Mouse (Mus musculus): ENCODE measurements around the gene Ttc37. TPM values are rescaled to one million over a fixed set of nuclear protein-coding genes. Genes with fewer than 3 reads are reported as not detected.

Ttc37 gene
- polyA plus RNA-seq (2014; fragmentation: Nextera tagmentation; extraction: Ambion mirVana), result 12.5 and 15.1 TPM in 2 replicates

GRCm38 (mm10) chr13:76098493-76099303, at the start of gene Ttc37, which contains the start of gene Arsk:
Gene Ttc37 (plus strand): TSS chr13:76098734.
Gene Arsk (minus strand): TSS chr13:76098660.
- ATAC-seq (replicated peaks; ENCODE audit: low FRiP score), result peak; percentile 96
- no peaks in the 10 kb centered on the region for H3K36me3 ChIP-seq (ENCODE audit: control insufficient read depth, insufficient read depth, low read length)
- H3K4me3 ChIP-seq (ENCODE audit: low read depth, low read length), result peak within 1 kb of the TSS; percentile 75
- H3K27ac ChIP-seq (ENCODE audit: low read depth, low read length), result peak within 1 kb of the TSS; percentile 71
- peak within 1 kb of the TSS; percentile 73 for H3K4me2 ChIP-seq
- no peaks in the 10 kb centered on the region; the same call in 1 of the 2 replicates for H3K4me1 ChIP-seq (replicated peaks; ENCODE audit: control insufficient read depth, insufficient read depth, low read length)
- H3K9me3 ChIP-seq (ENCODE audit: control insufficient read depth, low read length), result no peaks in the 10 kb centered on the region
- peak; percentile 88 for DNase-seq (ENCODE audit: low spot score)
- peak within 1 kb of the TSS; percentile 77 for H3K9ac ChIP-seq (ENCODE audit: low read depth, low read length)
- under 1% methylated on average over 34 of the region's 34 CpGs for WGBS
- H3K27me3 ChIP-seq (replicated peaks; ENCODE audit: control insufficient read depth, insufficient read depth, low read length), result no peaks in the 10 kb centered on the region

DNA sequence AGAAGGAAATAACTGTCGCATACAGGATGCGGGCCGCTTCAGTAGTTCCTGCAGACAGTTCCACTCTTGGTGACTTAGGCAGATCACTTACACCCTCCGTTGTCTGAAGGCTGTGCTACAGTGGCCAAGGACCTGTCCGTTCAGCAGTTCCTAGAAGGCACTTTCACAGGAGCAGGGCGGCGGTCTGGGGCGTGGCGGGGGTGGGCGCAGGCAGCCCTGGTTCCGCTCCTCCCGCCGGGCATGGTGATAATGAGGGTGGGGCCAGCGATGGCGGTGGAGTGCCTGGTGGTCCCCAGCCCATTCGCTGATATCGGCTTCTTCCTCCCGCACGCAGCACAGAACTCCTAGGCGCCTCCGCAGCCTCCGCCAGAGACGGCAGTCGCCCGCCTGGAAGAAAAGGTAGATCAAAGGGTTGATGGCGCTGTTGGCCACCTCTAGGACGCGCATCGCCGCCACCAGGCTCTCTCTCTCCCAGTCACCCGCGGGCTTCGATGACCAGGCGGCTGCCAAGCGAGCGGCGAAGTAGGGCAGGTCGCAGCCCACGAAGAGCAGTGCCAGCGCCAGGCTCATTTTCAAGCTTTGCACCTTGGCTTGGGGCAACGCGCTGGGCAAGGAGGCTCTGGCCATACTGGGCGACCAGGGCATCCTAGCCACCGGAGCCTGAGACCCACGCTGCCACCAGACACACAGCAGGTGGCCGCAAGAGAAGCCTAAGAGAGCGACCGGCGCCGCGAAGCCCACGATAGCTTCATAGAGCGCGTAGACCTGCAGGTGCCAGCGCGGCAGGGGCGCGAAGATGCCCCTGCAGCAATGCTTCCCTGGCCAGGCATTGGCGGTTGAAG, 42.9 kb upstream of the Ttc37 start:
- peak; percentile 81 for DNase-seq (ENCODE audit: low spot score)
- peak overlapping the region; percentile 64 for H3K4me3 ChIP-seq (ENCODE audit: low read depth, low read length)
- WGBS, result under 1% methylated on average over 58 of the region's 59 CpGs
- peak overlapping the region; percentile 60 for H3K27ac ChIP-seq (ENCODE audit: low read depth, low read length)
- H3K27me3 ChIP-seq (replicated peaks; ENCODE audit: control insufficient read depth, insufficient read depth, low read length), result peaks cover 28% of the 10 kb centered on the region
- ATAC-seq (replicated peaks; ENCODE audit: low FRiP score), result peak; percentile 93
- no peaks in the 10 kb centered on the region for H3K36me3 ChIP-seq (ENCODE audit: control insufficient read depth, insufficient read depth, low read length)
- H3K9ac ChIP-seq (ENCODE audit: low read depth, low read length), result peak overlapping the region; percentile 59
- no peaks in the 10 kb centered on the region for H3K9me3 ChIP-seq (ENCODE audit: control insufficient read depth, low read length)
- H3K4me2 ChIP-seq, result peak overlapping the region; percentile 99
- H3K4me1 ChIP-seq (replicated peaks; ENCODE audit: control insufficient read depth, insufficient read depth, low read length), result peaks cover 14% of the 10 kb centered on the region

- DNase-seq (ENCODE audit: low spot score), result peak; percentile 79
- Histone ChIP-seq H3K27me3 (replicated peaks; ENCODE audit: control insufficient read depth, insufficient read depth, low read length) (peaks cover 28% of the 10 kb centered on the region), H3K27ac (ENCODE audit: low read depth, low read length) (no peak overlapping the region), H3K4me2 (peak overlapping the region; percentile 99), H3K36me3 (ENCODE audit: control insufficient read depth, insufficient read depth, low read length) (no peaks in the 10 kb centered on the region), H3K9ac (ENCODE audit: low read depth, low read length) (peak overlapping the region; percentile 59), H3K4me1 (replicated peaks; ENCODE audit: control insufficient read depth, insufficient read depth, low read length) (peaks cover 14% of the 10 kb centered on the region), H3K9me3 (ENCODE audit: control insufficient read depth, low read length) (no peaks in the 10 kb centered on the region), H3K4me3 (ENCODE audit: low read depth, low read length) (peak overlapping the region; percentile 64)
- under 1% methylated on average over 34 of the region's 34 CpGs for WGBS
- ATAC-seq (replicated peaks; ENCODE audit: low FRiP score), result peak; percentile 84
Observed at GRCm38 (mm10) chr13:76056261-76056724, 42.2 kb upstream of the Ttc37 start.

DNA sequence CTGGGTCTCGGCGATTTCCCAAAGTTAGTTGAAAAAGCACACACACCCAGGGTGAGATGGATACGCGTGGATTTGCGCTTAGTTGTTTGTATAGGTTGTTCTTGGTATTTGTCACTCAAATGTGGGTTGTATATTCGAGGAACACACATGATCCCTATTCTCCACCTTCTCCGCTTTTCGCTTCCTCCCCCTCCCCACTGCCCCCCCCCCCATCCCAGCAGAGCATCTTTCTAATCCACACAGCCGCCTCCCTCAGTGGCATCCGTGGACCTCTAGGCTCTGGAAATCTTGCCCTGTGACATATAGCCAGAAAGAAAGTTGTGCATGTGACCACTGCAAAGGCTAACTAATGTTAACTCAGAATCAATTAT, 41.7 kb upstream of the Ttc37 start, which contains the start of gene Gpr150:
Gpr150 (minus strand) TSS at position 101 of the 371 bp plus-strand sequence.
- Histone ChIP-seq H3K9ac (ENCODE audit: low read depth, low read length) (peak within 1 kb of the TSS; percentile 59), H3K27me3 (replicated peaks; ENCODE audit: control insufficient read depth, insufficient read depth, low read length) (peaks cover 28% of the 10 kb centered on the region), H3K4me1 (replicated peaks; ENCODE audit: control insufficient read depth, insufficient read depth, low read length) (peaks cover 14% of the 10 kb centered on the region), H3K4me2 (peak within 1 kb of the TSS; percentile 99), H3K4me3 (ENCODE audit: low read depth, low read length) (peak within 1 kb of the TSS; percentile 64), H3K27ac (ENCODE audit: low read depth, low read length) (peak within 1 kb of the TSS; percentile 60), H3K9me3 (ENCODE audit: control insufficient read depth, low read length) (no peaks in the 10 kb centered on the region), H3K36me3 (ENCODE audit: control insufficient read depth, insufficient read depth, low read length) (no peaks in the 10 kb centered on the region)
- DNase-seq (ENCODE audit: low spot score) (no peak), ATAC-seq (replicated peaks; ENCODE audit: low FRiP score) (no peak)
- WGBS, result 26% methylated on average over 10 of the region's 10 CpGs

DNA sequence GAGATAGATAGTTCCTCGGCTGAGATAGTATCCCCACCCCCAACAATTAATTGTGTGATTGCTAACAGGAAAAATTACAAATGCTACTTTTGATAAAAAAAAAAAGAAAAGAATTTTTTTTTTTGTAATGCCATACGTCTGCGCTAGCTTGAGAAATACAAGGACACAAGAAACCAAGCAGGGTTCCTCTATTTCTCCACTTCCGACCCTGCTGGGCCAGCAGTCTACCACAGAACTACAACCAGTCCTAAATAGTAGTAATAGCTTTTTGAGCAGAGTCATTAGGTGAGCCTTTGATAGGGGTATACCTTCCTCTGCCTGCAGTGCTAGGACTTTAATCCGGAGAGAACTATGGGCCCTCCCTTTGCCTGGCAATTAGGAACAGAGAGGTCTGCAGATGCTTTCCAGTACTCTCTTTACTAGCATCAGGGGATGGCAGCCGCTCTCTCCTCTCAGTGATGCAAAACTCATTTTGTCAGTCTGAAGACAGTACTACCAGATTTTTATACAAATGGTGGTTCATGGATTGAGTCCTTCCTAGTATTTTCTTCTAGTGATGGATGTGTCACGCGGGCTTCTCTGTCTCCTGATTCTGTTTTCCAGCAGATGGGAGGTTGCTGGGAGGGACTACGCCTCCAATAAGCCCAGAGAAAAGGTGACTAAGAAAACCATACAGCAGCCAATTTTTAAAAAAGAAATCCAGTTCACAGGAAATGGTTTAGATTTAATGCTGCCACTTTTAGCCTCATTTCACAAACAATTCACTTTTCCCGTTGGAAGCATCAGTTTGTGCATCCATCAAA, 41.1 kb upstream of the Ttc37 start:
- Histone ChIP-seq H3K27me3 (replicated peaks; ENCODE audit: control insufficient read depth, insufficient read depth, low read length) (peaks cover 28% of the 10 kb centered on the region), H3K4me2 (peak overlapping the region; percentile 99), H3K9ac (ENCODE audit: low read depth, low read length) (no peak overlapping the region), H3K9me3 (ENCODE audit: control insufficient read depth, low read length) (no peaks in the 10 kb centered on the region), H3K36me3 (ENCODE audit: control insufficient read depth, insufficient read depth, low read length) (no peaks in the 10 kb centered on the region), H3K27ac (ENCODE audit: low read depth, low read length) (no peak overlapping the region), H3K4me1 (replicated peaks; ENCODE audit: control insufficient read depth, insufficient read depth, low read length) (peaks cover 14% of the 10 kb centered on the region), H3K4me3 (ENCODE audit: low read depth, low read length) (no peak overlapping the region; the same call in 1 of the 2 replicates)
- ATAC-seq (replicated peaks; ENCODE audit: low FRiP score) (no peak), DNase-seq (ENCODE audit: low spot score) (no peak)
- WGBS, result 68% methylated on average over 10 of the region's 10 CpGs

DNA sequence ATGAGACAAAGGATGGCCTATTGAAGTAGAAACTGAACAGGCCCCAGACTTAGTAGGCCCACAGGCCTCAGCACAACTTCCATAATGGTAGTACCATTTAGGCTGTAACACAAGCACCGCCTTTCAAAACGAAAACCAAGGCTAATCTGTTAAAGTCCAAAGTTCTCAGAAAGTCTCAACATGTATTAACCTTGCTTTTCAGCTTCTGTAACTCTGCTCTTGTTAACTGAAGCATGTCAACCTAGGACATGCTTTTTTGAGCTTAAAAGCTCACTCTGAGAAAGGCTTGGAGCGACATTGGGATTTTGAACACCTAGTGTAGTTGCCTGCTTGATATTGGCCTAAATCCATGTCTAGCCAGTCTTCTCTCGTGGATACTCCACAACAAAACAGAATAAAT, 38.9 kb upstream of the Ttc37 start:
- no peak for ATAC-seq (replicated peaks; ENCODE audit: low FRiP score)
- DNase-seq (ENCODE audit: low spot score), result no peak
- WGBS, result 89% methylated on average over 4 of the region's 4 CpGs
- Histone ChIP-seq H3K9me3 (ENCODE audit: control insufficient read depth, low read length) (no peaks in the 10 kb centered on the region), H3K36me3 (ENCODE audit: control insufficient read depth, insufficient read depth, low read length) (no peaks in the 10 kb centered on the region), H3K27me3 (replicated peaks; ENCODE audit: control insufficient read depth, insufficient read depth, low read length) (peaks cover 24% of the 10 kb centered on the region), H3K27ac (ENCODE audit: low read depth, low read length) (no peak overlapping the region), H3K4me3 (ENCODE audit: low read depth, low read length) (no peak overlapping the region), H3K4me1 (replicated peaks; ENCODE audit: control insufficient read depth, insufficient read depth, low read length) (peaks cover 14% of the 10 kb centered on the region), H3K9ac (ENCODE audit: low read depth, low read length) (no peak overlapping the region), H3K4me2 (no peak overlapping the region)

- H3K4me1 ChIP-seq (replicated peaks; ENCODE audit: control insufficient read depth, insufficient read depth, low read length), result no peaks in the 10 kb centered on the region
- peaks cover 7% of the 10 kb centered on the region; the same call in 1 of the 2 replicates for H3K27me3 ChIP-seq (replicated peaks; ENCODE audit: control insufficient read depth, insufficient read depth, low read length)
- no peak for ATAC-seq (replicated peaks; ENCODE audit: low FRiP score)
- DNase-seq (ENCODE audit: low spot score), result no peak
- no peak overlapping the region for H3K4me2 ChIP-seq
- no peak overlapping the region for H3K9ac ChIP-seq (ENCODE audit: low read depth, low read length)
- H3K4me3 ChIP-seq (ENCODE audit: low read depth, low read length), result no peak overlapping the region
- 88% methylated on average over 3 of the region's 3 CpGs for WGBS
- H3K27ac ChIP-seq (ENCODE audit: low read depth, low read length), result no peak overlapping the region
- H3K9me3 ChIP-seq (ENCODE audit: control insufficient read depth, low read length), result no peaks in the 10 kb centered on the region
- H3K36me3 ChIP-seq (ENCODE audit: control insufficient read depth, insufficient read depth, low read length), result peaks cover 3% of the 10 kb centered on the region; the same call in 1 of the 2 replicates
Observed at GRCm38 (mm10) chr13:76062126-76062525, 36.4 kb upstream of the Ttc37 start.

DNA sequence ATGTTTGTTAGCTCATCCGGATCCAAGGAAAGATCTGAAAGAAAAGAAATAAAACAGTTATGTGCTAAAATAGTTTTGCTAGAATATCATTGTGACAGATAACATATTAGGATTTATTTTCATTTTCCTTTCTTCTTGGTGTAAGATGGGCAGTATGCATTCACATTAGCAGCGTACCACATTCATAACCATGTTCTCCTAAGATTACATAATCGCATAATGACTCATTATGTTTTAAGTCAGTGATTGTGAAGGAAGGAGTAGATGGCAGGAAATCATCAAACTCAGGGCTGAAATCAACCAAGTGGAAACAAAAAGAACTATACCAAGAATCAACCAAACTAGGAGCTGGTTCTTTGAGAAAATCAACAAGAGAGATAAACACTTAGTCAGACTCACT, 36.0 kb upstream of the Ttc37 start:
- DNase-seq (ENCODE audit: low spot score), result no peak
- WGBS, result 92% methylated on average over 3 of the region's 3 CpGs
- ATAC-seq (replicated peaks; ENCODE audit: low FRiP score), result no peak
- Histone ChIP-seq H3K27ac (ENCODE audit: low read depth, low read length) (no peak overlapping the region), H3K9ac (ENCODE audit: low read depth, low read length) (no peak overlapping the region), H3K9me3 (ENCODE audit: control insufficient read depth, low read length) (no peaks in the 10 kb centered on the region), H3K4me2 (no peak overlapping the region), H3K36me3 (ENCODE audit: control insufficient read depth, insufficient read depth, low read length) (peaks cover 3% of the 10 kb centered on the region; the same call in 1 of the 2 replicates), H3K4me3 (ENCODE audit: low read depth, low read length) (no peak overlapping the region), H3K4me1 (replicated peaks; ENCODE audit: control insufficient read depth, insufficient read depth, low read length) (no peaks in the 10 kb centered on the region), H3K27me3 (replicated peaks; ENCODE audit: control insufficient read depth, insufficient read depth, low read length) (0 out of 2 replicates have a peak, but pooled peaks cover 3% of the 10 kb centered on the region)

Data from liver, embryonic 11.5 days (tissue).